Comparison of ENCODE assay signal across 15 mouse cellular contexts in the genomic region with DNA sequence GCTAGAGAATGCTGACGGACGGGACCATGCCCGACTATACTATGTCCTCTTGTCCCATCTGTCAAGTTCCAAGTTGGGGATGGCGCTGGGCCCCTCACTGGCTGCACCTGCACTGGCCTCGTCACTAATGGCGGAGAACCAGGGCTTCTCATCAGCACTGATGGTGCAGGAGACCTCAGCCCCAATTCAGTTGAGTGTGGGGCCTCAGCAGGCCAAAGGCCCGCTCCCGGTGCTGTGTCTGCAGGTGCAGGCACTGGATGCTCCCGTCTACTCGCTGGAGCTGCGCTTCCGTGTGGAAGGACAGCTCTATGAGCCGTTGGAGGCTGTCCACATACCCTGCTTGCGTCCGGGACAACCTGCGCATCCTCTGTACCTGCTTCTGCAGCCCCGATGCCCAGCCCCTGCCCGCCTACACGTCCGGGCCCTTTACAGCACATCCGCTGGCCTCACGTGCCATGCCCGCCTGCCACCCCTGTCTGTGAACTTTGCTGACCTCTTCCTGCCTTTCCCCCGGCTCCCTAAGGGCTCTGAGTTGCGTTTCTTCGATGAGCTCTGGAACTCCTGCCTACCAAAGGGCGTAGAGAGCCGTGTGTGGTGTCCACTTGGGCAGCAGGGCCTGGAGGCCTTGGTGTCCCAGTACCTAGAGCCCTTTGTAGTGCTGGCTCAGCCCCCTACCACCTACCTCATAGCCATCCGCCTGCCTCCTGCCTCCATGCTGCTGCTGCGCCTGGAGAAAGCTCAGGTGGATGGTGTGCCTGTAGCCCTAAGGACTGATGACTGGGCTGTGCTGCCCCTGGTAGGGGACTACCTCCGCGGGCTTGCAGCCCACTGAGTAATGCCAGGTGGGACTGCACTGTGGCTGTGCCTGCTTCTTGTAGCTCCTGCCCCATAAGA. TPM values are rescaled to one million over a fixed set of nuclear protein-coding genes. Genes with fewer than 3 reads are reported as not detected.
DNase-seq lines count a peak whose midpoint lies in the region; ATAC-seq and TF ChIP-seq lines count a peak whose summit lies in the region.
"Had no signal": no experiment of that assay in that cellular context is flagged by ENCODE, and none has a peak within 500 bp of the region (broad histone marks: within the 10 kb centered on the region; RNA-seq: fewer than 3 reads in every experiment).

No protein-coding gene starts in this region.

- no peak for TF ChIP-seq EP300 in stomach, postnatal 0 days (optimal IDR thresholded peaks at IDR 0.05)

- 0 out of 2 replicates have a peak overlapping the region, but pooled peaks have one; percentile 15 for H3K9ac ChIP-seq in hindbrain, embryonic 16.5 days (ENCODE audit: low read depth, low read length)
- no peak overlapping the region for H3K9ac ChIP-seq in hindbrain, embryonic 11.5 days (ENCODE audit: low read depth, low read length)
- H3K9ac ChIP-seq in stomach, embryonic 14.5 days (replicated peaks; ENCODE audit: low read depth, low read length): 0 out of 2 replicates have a peak overlapping the region, but pooled peaks have one; percentile 2
- H3K9ac ChIP-seq in stomach, postnatal 0 days (ENCODE audit: low read length): no peak overlapping the region
- H3K9ac ChIP-seq: midbrain, embryonic 12.5 days had no signal

- no peak overlapping the region for H3K4me2 ChIP-seq in hindbrain, embryonic 16.5 days (ENCODE audit: low read length)
- no peak overlapping the region for H3K4me2 ChIP-seq in hindbrain, embryonic 11.5 days (replicated peaks; ENCODE audit: low read depth, low read length)
- H3K4me2 ChIP-seq in stomach, embryonic 14.5 days (replicated peaks; ENCODE audit: low read depth, low read length): no peak overlapping the region
- H3K4me2 ChIP-seq in stomach, postnatal 0 days (replicated peaks; ENCODE audit: low read depth): no peak overlapping the region
- H3K4me2 ChIP-seq: midbrain, embryonic 12.5 days had no signal

- 86% methylated on average over 32 of the region's 32 CpGs for WGBS in hindbrain, embryonic 16.5 days
- 88% methylated on average over 32 of the region's 32 CpGs for WGBS in hindbrain, embryonic 11.5 days
- WGBS in stomach, embryonic 14.5 days: 88% methylated on average over 32 of the region's 32 CpGs
- 89% methylated on average over 32 of the region's 32 CpGs for WGBS in stomach, postnatal 0 days
- WGBS in embryonic facial prominence, embryonic 10.5 days: 89% methylated on average over 32 of the region's 32 CpGs

- ATAC-seq in hindbrain, embryonic 16.5 days: no peak
- no peak for ATAC-seq in hindbrain, embryonic 11.5 days (ENCODE audit: low FRiP score)
- no peak for ATAC-seq in stomach, embryonic 14.5 days (ENCODE audit: insufficient number of reproducible peaks, insufficient read depth, low FRiP score, low read depth)
- no peak for ATAC-seq in stomach, postnatal 0 days (ENCODE audit: low FRiP score, low TSS enrichment)
- no peak for ATAC-seq in inflammation-experienced regulatory T-cells, adult 6 months
- ATAC-seq: CD4-positive, CD25-positive, alpha-beta regulatory T cell, adult 4 months; forebrain, embryonic 14.5 days had no signal

- peaks cover 3% of the 10 kb centered on the region; the same call in 1 of the 2 replicates for H3K36me3 ChIP-seq in hindbrain, embryonic 16.5 days (ENCODE audit: control insufficient read depth, insufficient read depth, low read length)
- H3K36me3 ChIP-seq in hindbrain, embryonic 11.5 days (ENCODE audit: control insufficient read depth, insufficient read depth, low read length): no peaks in the 10 kb centered on the region
- H3K36me3 ChIP-seq in stomach, embryonic 14.5 days (ENCODE audit: control insufficient read depth, insufficient read depth, low read length): no peaks in the 10 kb centered on the region; the same call in 1 of the 2 replicates
- peaks cover 15% of the 10 kb centered on the region for H3K36me3 ChIP-seq in stomach, postnatal 0 days (ENCODE audit: control insufficient read depth, insufficient read depth, low read length)
- H3K36me3 ChIP-seq in embryonic facial prominence, embryonic 10.5 days (replicated peaks): peaks cover 8% of the 10 kb centered on the region; the same call in 1 of the 2 replicates
- H3K36me3 ChIP-seq: midbrain, embryonic 12.5 days had no signal

- no peaks in the 10 kb centered on the region for H3K27me3 ChIP-seq in hindbrain, embryonic 16.5 days (replicated peaks; ENCODE audit: control insufficient read depth, insufficient read depth, low read length)
- H3K27me3 ChIP-seq in hindbrain, embryonic 11.5 days (ENCODE audit: control insufficient read depth, insufficient read depth, low read length): peaks cover 10% of the 10 kb centered on the region
- no peaks in the 10 kb centered on the region for H3K27me3 ChIP-seq in stomach, embryonic 14.5 days (ENCODE audit: control insufficient read depth, insufficient read depth, low read length)
- no peaks in the 10 kb centered on the region for H3K27me3 ChIP-seq in stomach, postnatal 0 days (ENCODE audit: control insufficient read depth, insufficient read depth, low read length)
- H3K27me3 ChIP-seq in embryonic facial prominence, embryonic 10.5 days (replicated peaks; ENCODE audit: low read depth, poor library complexity, severe bottlenecking): peaks cover 40% of the 10 kb centered on the region

- no peak overlapping the region for H3K27ac ChIP-seq in hindbrain, embryonic 16.5 days (ENCODE audit: low read depth, low read length)
- H3K27ac ChIP-seq in hindbrain, embryonic 11.5 days (ENCODE audit: low read depth, low read length): no peak overlapping the region
- no peak overlapping the region for H3K27ac ChIP-seq in stomach, embryonic 14.5 days (ENCODE audit: low read length)
- no peak overlapping the region for H3K27ac ChIP-seq in stomach, postnatal 0 days (replicated peaks)
- no peak overlapping the region for H3K27ac ChIP-seq in embryonic facial prominence, embryonic 10.5 days (replicated peaks)
- H3K27ac ChIP-seq: midbrain, embryonic 12.5 days had no signal

- no peaks in the 10 kb centered on the region for H3K9me3 ChIP-seq in hindbrain, embryonic 16.5 days (ENCODE audit: control insufficient read depth, low read length)
- no peaks in the 10 kb centered on the region for H3K9me3 ChIP-seq in hindbrain, embryonic 11.5 days (ENCODE audit: control insufficient read depth, low read length)
- H3K9me3 ChIP-seq in stomach, embryonic 14.5 days (ENCODE audit: control insufficient read depth, low read depth, low read length): no peaks in the 10 kb centered on the region
- H3K9me3 ChIP-seq in stomach, postnatal 0 days (ENCODE audit: control insufficient read depth, low read length): no peaks in the 10 kb centered on the region
- no peaks in the 10 kb centered on the region for H3K9me3 ChIP-seq in embryonic facial prominence, embryonic 10.5 days
- H3K9me3 ChIP-seq: midbrain, embryonic 12.5 days had no signal

- no peak overlapping the region for H3K4me3 ChIP-seq in hindbrain, embryonic 16.5 days (ENCODE audit: low read length)
- H3K4me3 ChIP-seq in hindbrain, embryonic 11.5 days (ENCODE audit: low read depth, low read length): no peak overlapping the region
- H3K4me3 ChIP-seq in stomach, embryonic 14.5 days (ENCODE audit: low read depth, low read length): no peak overlapping the region
- H3K4me3 ChIP-seq in stomach, postnatal 0 days (ENCODE audit: low read depth, low read length): no peak overlapping the region
- H3K4me3 ChIP-seq in embryonic facial prominence, embryonic 10.5 days: 0 out of 2 replicates have a peak overlapping the region, but pooled peaks have one; percentile 3
- H3K4me3 ChIP-seq: midbrain, embryonic 12.5 days; myocyte had no signal

- TF ChIP-seq CTCF in stomach, postnatal 0 days (IDR thresholded peaks at IDR 0.05; ENCODE audit: low read depth): no peak

- H3K4me1 ChIP-seq in hindbrain, embryonic 16.5 days (ENCODE audit: control insufficient read depth, insufficient read depth, low read depth, low read length): peaks cover 14% of the 10 kb centered on the region
- peaks cover 2% of the 10 kb centered on the region for H3K4me1 ChIP-seq in hindbrain, embryonic 11.5 days (replicated peaks; ENCODE audit: control insufficient read depth, insufficient read depth, low read length)
- 0 out of 2 replicates have a peak, but pooled peaks cover 12% of the 10 kb centered on the region for H3K4me1 ChIP-seq in stomach, embryonic 14.5 days (ENCODE audit: control insufficient read depth, insufficient read depth, low read length)
- peaks cover 8% of the 10 kb centered on the region; the same call in 1 of the 2 replicates for H3K4me1 ChIP-seq in stomach, postnatal 0 days (replicated peaks; ENCODE audit: control insufficient read depth, insufficient read depth)
- H3K4me1 ChIP-seq in embryonic facial prominence, embryonic 10.5 days: peaks cover 27% of the 10 kb centered on the region

- DNase-seq in hindbrain, embryonic 11.5 days (ENCODE audit: low spot score): no peak
- no peak for DNase-seq in stomach, postnatal 0 days (ENCODE audit: low spot score)
- DNase-seq in embryonic facial prominence, embryonic 10.5 days (ENCODE audit: low spot score): no peak
- DNase-seq in kidney, adult 11 months: no peak
- DNase-seq: heart, postnatal 14 days; kidney, postnatal 14 days; lung, postnatal 14 days; right cerebral cortex, adult 18-20 months had no signal

RNA-seq across cellular contexts. Expression of a gene that starts 2.8 kb away (rescaled TPM):
- polyA plus RNA-seq in hindbrain, embryonic 16.5 days (2015; fragmentation: Nextera tagmentation; extraction: Ambion mirVana): 3.4 and 3.5 TPM in 2 replicates
- 1.4 and 1.5 TPM in 2 replicates for polyA plus RNA-seq in hindbrain, embryonic 11.5 days (2014; fragmentation: Nextera tagmentation; extraction: Ambion mirVana)
- 5.5 and 6.1 TPM in 2 replicates for polyA plus RNA-seq in stomach, embryonic 14.5 days (2014; fragmentation: Nextera tagmentation; extraction: Ambion mirVana)
- polyA plus RNA-seq in stomach, postnatal 0 days (2015; fragmentation: Nextera tagmentation; extraction: Ambion mirVana): 4.7 and 5.7 TPM in 2 replicates
- polyA plus RNA-seq in embryonic facial prominence, embryonic 10.5 days (2016; fragmentation: Nextera tagmentation; extraction: Ambion mirVana): 2.1 and 2.6 TPM in 2 replicates
- 1 to 10 TPM; 5.8 to 7.4 (median 6.5) TPM for polyA plus RNA-seq in inflammation-experienced regulatory T-cells, adult 6 months (2017; shearing (Covaris generic))

RNA-seq across cellular contexts. Expression of a gene that starts 10.2 kb away (rescaled TPM):
- 0.11 and 0.20 TPM in 2 replicates for polyA plus RNA-seq in hindbrain, embryonic 16.5 days (2015; fragmentation: Nextera tagmentation; extraction: Ambion mirVana)
- 0.40 and 0.52 TPM in 2 replicates for polyA plus RNA-seq in hindbrain, embryonic 11.5 days (2014; fragmentation: Nextera tagmentation; extraction: Ambion mirVana)
- polyA plus RNA-seq in stomach, embryonic 14.5 days (2014; fragmentation: Nextera tagmentation; extraction: Ambion mirVana): 11.2 and 11.5 TPM in 2 replicates
- 26.6 and 28.2 TPM in 2 replicates for polyA plus RNA-seq in stomach, postnatal 0 days (2015; fragmentation: Nextera tagmentation; extraction: Ambion mirVana)
- 0.83 and 1.3 TPM in 2 replicates for polyA plus RNA-seq in embryonic facial prominence, embryonic 10.5 days (2016; fragmentation: Nextera tagmentation; extraction: Ambion mirVana)
- not detected for polyA plus RNA-seq in inflammation-experienced regulatory T-cells, adult 6 months (2017; shearing (Covaris generic))
- polyA plus RNA-seq: CD4-positive, CD25-positive, alpha-beta regulatory T cell, adult 4 months; forebrain, embryonic 14.5 days; myocyte had no signal

RNA-seq across cellular contexts. Expression of a gene that starts 31.1 kb away (rescaled TPM):
- 62.0 and 75.4 TPM in 2 replicates for polyA plus RNA-seq in hindbrain, embryonic 16.5 days (2015; fragmentation: Nextera tagmentation; extraction: Ambion mirVana)
- polyA plus RNA-seq in hindbrain, embryonic 11.5 days (2014; fragmentation: Nextera tagmentation; extraction: Ambion mirVana): 143 and 148 TPM in 2 replicates
- polyA plus RNA-seq in stomach, embryonic 14.5 days (2014; fragmentation: Nextera tagmentation; extraction: Ambion mirVana): 113 and 119 TPM in 2 replicates
- 57.3 and 64.7 TPM in 2 replicates for polyA plus RNA-seq in stomach, postnatal 0 days (2015; fragmentation: Nextera tagmentation; extraction: Ambion mirVana)
- 174 and 177 TPM in 2 replicates for polyA plus RNA-seq in embryonic facial prominence, embryonic 10.5 days (2016; fragmentation: Nextera tagmentation; extraction: Ambion mirVana)
- polyA plus RNA-seq in inflammation-experienced regulatory T-cells, adult 6 months (2017; shearing (Covaris generic)): 100 to 1,000 TPM in 1 of 3 experiments, 10 to 100 TPM in 2; 40.8 to 104 (median 97.1) TPM

RNA-seq across cellular contexts. Expression of a gene that starts 39.4 kb away (rescaled TPM):
- 63.3 and 70.6 TPM in 2 replicates for polyA plus RNA-seq in hindbrain, embryonic 16.5 days (2015; fragmentation: Nextera tagmentation; extraction: Ambion mirVana)
- polyA plus RNA-seq in hindbrain, embryonic 11.5 days (2014; fragmentation: Nextera tagmentation; extraction: Ambion mirVana): 36.9 and 39.3 TPM in 2 replicates
- 30.5 and 37.0 TPM in 2 replicates for polyA plus RNA-seq in stomach, embryonic 14.5 days (2014; fragmentation: Nextera tagmentation; extraction: Ambion mirVana)
- polyA plus RNA-seq in stomach, postnatal 0 days (2015; fragmentation: Nextera tagmentation; extraction: Ambion mirVana): 31.8 and 37.9 TPM in 2 replicates
- 59.7 and 60.7 TPM in 2 replicates for polyA plus RNA-seq in embryonic facial prominence, embryonic 10.5 days (2016; fragmentation: Nextera tagmentation; extraction: Ambion mirVana)
- polyA plus RNA-seq in inflammation-experienced regulatory T-cells, adult 6 months (2017; shearing (Covaris generic)): 10 to 100 TPM; 34.5 to 46.1 (median 42.4) TPM

Comparison
In these comparisons a context has a peak if more than half of its experiments do, and no peak if none do; other contexts are left out.
1. H3K9ac ChIP-seq: peak in hindbrain, embryonic 16.5 days (single experiment) and stomach, embryonic 14.5 days (single experiment); none in hindbrain, embryonic 11.5 days (single experiment) and stomach, postnatal 0 days (single experiment).